In the genomic region with DNA sequence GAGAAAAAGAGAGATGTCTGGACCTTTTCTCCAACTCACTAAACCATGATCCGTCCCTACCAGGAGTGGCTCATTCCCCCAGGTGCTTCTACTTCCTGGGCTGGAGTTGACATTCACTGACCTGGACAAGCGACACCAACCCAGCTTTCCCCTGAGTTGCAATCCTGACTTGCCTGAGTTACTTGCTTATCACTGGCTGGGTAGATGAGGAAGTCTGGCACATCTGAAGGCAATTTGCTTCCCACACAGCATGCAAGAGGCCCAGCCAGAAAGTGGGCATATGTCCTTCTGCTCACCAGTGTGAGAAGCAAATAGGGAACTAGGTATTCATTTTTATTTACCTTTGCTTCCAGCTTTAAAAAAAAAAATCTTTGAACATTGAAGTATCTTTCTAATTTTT, we compare ENCODE assay signal across 23 mouse cellular contexts.
DNase-seq lines count a peak whose midpoint lies in the region; ATAC-seq and TF ChIP-seq lines count a peak whose summit lies in the region.
"Had no signal": no experiment of that assay in that cellular context is flagged by ENCODE, and none has a peak within 500 bp of the region (broad histone marks: within the 10 kb centered on the region; RNA-seq: fewer than 3 reads in every experiment).

No protein-coding gene starts in this region.

- no peaks in the 10 kb centered on the region for H3K27me3 ChIP-seq in cerebellum, adult 2 months (ENCODE audit: control insufficient read depth, insufficient read depth, low read length)
- H3K27me3 ChIP-seq in forebrain, embryonic 14.5 days (replicated peaks; ENCODE audit: control insufficient read depth, insufficient read depth, low read length), result no peaks in the 10 kb centered on the region
- H3K27me3 ChIP-seq in kidney, embryonic 16.5 days (ENCODE audit: insufficient read depth, low read length), result no peaks in the 10 kb centered on the region
- H3K27me3 ChIP-seq: embryonic facial prominence, embryonic 15.5 days; forebrain, embryonic 15.5 days; heart, embryonic 15.5 days; hindbrain, embryonic 15.5 days had no signal

- WGBS in cerebellum, adult 2 months, result 10% methylated on average over 2 of the region's 2 CpGs
- WGBS in forebrain, embryonic 14.5 days, result 95% methylated on average over 2 of the region's 2 CpGs
- WGBS in kidney, embryonic 16.5 days, result 89% methylated on average over 2 of the region's 2 CpGs

- DNase-seq in cerebellum, postnatal 4 days (ENCODE audit: low spot score in 2 of 2), result no peak
- peak; percentile 58 to 84 for DNase-seq in cerebellum, adult 2 months
- DNase-seq in cerebellum, postnatal 10 days, result peak; percentile 71 to 76
- no peak for DNase-seq in forebrain, embryonic 14.5 days (ENCODE audit: low spot score)
- DNase-seq in right cerebral cortex, postnatal 14 days, result no peak
- DNase-seq: adrenal gland, adult 8-10 months; B cell, adult 2 months; gastrocnemius, postnatal 14 days; heart, adult 2 months; heart, postnatal 14 days; kidney, adult 8-10 months had no signal

- no peak for TF ChIP-seq POLR2A in cerebellum, adult 2 months (IDR thresholded peaks at IDR 0.05; ENCODE audit: borderline replicate concordance, insufficient read depth, low read length)

- peak; percentile 85 for ATAC-seq in cerebellum, adult (ENCODE audit: insufficient number of reproducible peaks, low FRiP score, low TSS enrichment)
- ATAC-seq in forebrain, embryonic 14.5 days, result no peak
- ATAC-seq in kidney, embryonic 16.5 days (ENCODE audit: low FRiP score, low TSS enrichment), result no peak
- ATAC-seq: CD4-positive, CD25-positive, alpha-beta regulatory T cell, adult 4 months; forebrain, embryonic 15.5 days; intestine, embryonic 16.5 days had no signal

- H3K36me3 ChIP-seq in forebrain, embryonic 14.5 days (ENCODE audit: control insufficient read depth, insufficient read depth, low read length), result no peaks in the 10 kb centered on the region
- no peaks in the 10 kb centered on the region for H3K36me3 ChIP-seq in kidney, embryonic 16.5 days (ENCODE audit: insufficient read depth, low read length)
- H3K36me3 ChIP-seq: embryonic facial prominence, embryonic 15.5 days; forebrain, embryonic 10.5 days; forebrain, embryonic 15.5 days; G1E; heart, embryonic 15.5 days; hindbrain, embryonic 15.5 days had no signal

- H3K9ac ChIP-seq in forebrain, embryonic 14.5 days (ENCODE audit: low read length), result no peak overlapping the region
- no peak overlapping the region for H3K9ac ChIP-seq in kidney, embryonic 16.5 days (replicated peaks; ENCODE audit: low read length)
- H3K9ac ChIP-seq: embryonic facial prominence, embryonic 15.5 days; forebrain, embryonic 15.5 days; heart, embryonic 15.5 days; hindbrain, embryonic 15.5 days had no signal

- no peak for TF ChIP-seq CTCF in cerebellum, adult 2 months (IDR thresholded peaks at IDR 0.05; ENCODE audit: borderline replicate concordance, insufficient read depth, low read depth, low read length)

- H3K4me1 ChIP-seq in cerebellum, adult 2 months (ENCODE audit: control insufficient read depth, insufficient read depth, low read length), result peaks cover 3% of the 10 kb centered on the region
- H3K4me1 ChIP-seq in forebrain, embryonic 14.5 days (ENCODE audit: control insufficient read depth, insufficient read depth, low read length), result no peaks in the 10 kb centered on the region
- no peaks in the 10 kb centered on the region for H3K4me1 ChIP-seq in kidney, embryonic 16.5 days (ENCODE audit: insufficient read depth, low read length)
- H3K4me1 ChIP-seq: embryonic facial prominence, embryonic 15.5 days; forebrain, embryonic 10.5 days; forebrain, embryonic 15.5 days; heart, embryonic 15.5 days; hindbrain, embryonic 15.5 days had no signal

- H3K27ac ChIP-seq in cerebellum, adult 2 months (ENCODE audit: insufficient read depth, low read length), result no peak overlapping the region
- H3K27ac ChIP-seq in forebrain, embryonic 14.5 days (ENCODE audit: low read depth, low read length), result no peak overlapping the region
- H3K27ac ChIP-seq in kidney, embryonic 16.5 days (ENCODE audit: low read length), result no peak overlapping the region
- H3K27ac ChIP-seq: embryonic facial prominence, embryonic 15.5 days; forebrain, embryonic 10.5 days; forebrain, embryonic 15.5 days; heart, adult 2 months; heart, embryonic 15.5 days; hindbrain, embryonic 15.5 days had no signal

- no peaks in the 10 kb centered on the region for H3K9me3 ChIP-seq in forebrain, embryonic 14.5 days (replicated peaks; ENCODE audit: control insufficient read depth, low read length)
- no peaks in the 10 kb centered on the region; the same call in 1 of the 2 replicates for H3K9me3 ChIP-seq in kidney, embryonic 16.5 days (ENCODE audit: low read length)
- H3K9me3 ChIP-seq: embryonic facial prominence, embryonic 15.5 days; forebrain, embryonic 10.5 days; forebrain, embryonic 15.5 days; G1E; heart, embryonic 15.5 days; hindbrain, embryonic 15.5 days had no signal

- no peak overlapping the region for H3K4me2 ChIP-seq in forebrain, embryonic 14.5 days (ENCODE audit: low read length)
- no peak overlapping the region for H3K4me2 ChIP-seq in kidney, embryonic 16.5 days (replicated peaks; ENCODE audit: low read depth, low read length)
- H3K4me2 ChIP-seq: embryonic facial prominence, embryonic 15.5 days; forebrain, embryonic 15.5 days; heart, embryonic 11.5 days; heart, embryonic 15.5 days; hindbrain, embryonic 15.5 days had no signal

- no peak overlapping the region for H3K4me3 ChIP-seq in cerebellum, adult 2 months (replicated peaks; ENCODE audit: insufficient read depth, low read depth, low read length)
- H3K4me3 ChIP-seq in forebrain, embryonic 14.5 days (ENCODE audit: low read depth, low read length), result no peak overlapping the region
- no peak overlapping the region for H3K4me3 ChIP-seq in kidney, embryonic 16.5 days (ENCODE audit: low read length)
- H3K4me3 ChIP-seq: embryonic facial prominence, embryonic 15.5 days; erythroblast, embryonic 14.5 days; forebrain, embryonic 10.5 days; forebrain, embryonic 15.5 days; heart, adult 2 months; heart, embryonic 15.5 days; hindbrain, embryonic 15.5 days had no signal

Comparison
In these comparisons a context has a peak if more than half of its experiments do, and no peak if none do; other contexts are left out.
1. DNase-seq: peak in cerebellum, adult 2 months (2 of 2) and cerebellum, postnatal 10 days (2 of 2); none in cerebellum, postnatal 4 days (0 of 2), forebrain, embryonic 14.5 days (single experiment) and right cerebral cortex, postnatal 14 days (single experiment).